Comparison of ENCODE assay signal across 9 mouse cellular contexts in genomic region chr1:87418733-87419132, GRCm38 (mm10). TPM values are rescaled to one million over a fixed set of nuclear protein-coding genes. Genes with fewer than 3 reads are reported as not detected.
DNase-seq lines count a peak whose midpoint lies in the region; ATAC-seq and TF ChIP-seq lines count a peak whose summit lies in the region.
"Had no signal": no experiment of that assay in that cellular context is flagged by ENCODE, and none has a peak within 500 bp of the region (broad histone marks: within the 10 kb centered on the region; RNA-seq: fewer than 3 reads in every experiment).

No protein-coding gene starts in this region.

- intact Hi-C loops in heart, postnatal 25 days (cut with DNase I) = loop anchor here (10.0 kb wide), 1 partner anchor 174 kb away; no protein-coding TSS in a partner anchor

- DNase-seq in heart, postnatal 0 days (ENCODE audit: low spot score) = peak; percentile 26
- DNase-seq in heart, postnatal 25 days (ENCODE audit: low spot score) = no peak
- peak; percentile 25 for DNase-seq in right cerebral cortex, adult 18-20 months
- no peak for DNase-seq in right cerebral cortex, postnatal 36 days (ENCODE audit: low spot score in 2 of 2)
- DNase-seq in embryo, embryonic 10 days (ENCODE audit: low spot score) = peak; percentile 69
- no peak for DNase-seq in gastrocnemius, postnatal 10 days
- DNase-seq in heart, adult 8-10 months (ENCODE audit: low spot score) = no peak

- H3K27ac ChIP-seq in heart, postnatal 0 days (ENCODE audit: low read depth) = no peak overlapping the region
- H3K27ac ChIP-seq: limb, embryonic 13.5 days had no signal

- H3K4me3 ChIP-seq in heart, postnatal 0 days (ENCODE audit: low read depth, low read length) = no peak overlapping the region
- H3K4me3 ChIP-seq: limb, embryonic 13.5 days had no signal

- ATAC-seq in heart, postnatal 0 days (ENCODE audit: insufficient read depth, low read depth) = no peak
- peak; percentile 59; the same call in 1 of the 2 replicates for ATAC-seq in monocyte, adult 5-6 weeks (replicated peaks; ENCODE audit: insufficient number of reproducible peaks, low FRiP score, low TSS enrichment, poor library complexity, severe bottlenecking)

- WGBS in heart, postnatal 0 days = 89% methylated on average over 4 of the region's 4 CpGs

- no peak overlapping the region for H3K9ac ChIP-seq in heart, postnatal 0 days (replicated peaks; ENCODE audit: low read depth, low read length)
- H3K9ac ChIP-seq: limb, embryonic 13.5 days had no signal

- no peak overlapping the region for H3K4me2 ChIP-seq in heart, postnatal 0 days (ENCODE audit: low read depth, low read length)
- H3K4me2 ChIP-seq: limb, embryonic 13.5 days had no signal

- peak; percentile 62 for TF ChIP-seq CTCF in heart, postnatal 0 days (IDR thresholded peaks at IDR 0.05; ENCODE audit: low read depth)

- H3K27me3 ChIP-seq in heart, postnatal 0 days (ENCODE audit: control insufficient read depth, insufficient read depth, low read length) = no peaks in the 10 kb centered on the region
- H3K27me3 ChIP-seq: limb, embryonic 13.5 days had no signal

- no peak for TF ChIP-seq EP300 in heart, postnatal 0 days (IDR thresholded peaks at IDR 0.05; ENCODE audit: low read depth)

- peaks cover 71% of the 10 kb centered on the region for H3K36me3 ChIP-seq in heart, postnatal 0 days (replicated peaks; ENCODE audit: control insufficient read depth, insufficient read depth, low read length)

- no peaks in the 10 kb centered on the region for H3K9me3 ChIP-seq in heart, postnatal 0 days (replicated peaks; ENCODE audit: control insufficient read depth, low read length)
- H3K9me3 ChIP-seq: limb, embryonic 13.5 days had no signal

- no peaks in the 10 kb centered on the region for H3K4me1 ChIP-seq in heart, postnatal 0 days (ENCODE audit: control insufficient read depth, insufficient read depth)
- H3K4me1 ChIP-seq: limb, embryonic 13.5 days had no signal

RNA-seq across cellular contexts. Expression of gene Kcnj13, which starts 24.2 kb away (rescaled TPM):
- total RNA-seq in heart, postnatal 0 days (2014; rRNA removed; ENCODE audit: low replicate concordance) = not detected in 2 replicates
- 0.38 and 0.83 TPM in 2 replicates for polyA plus RNA-seq in heart, postnatal 0 days (2015; fragmentation: Nextera tagmentation; extraction: Ambion mirVana)
- not detected for total RNA-seq in heart, postnatal 25 days (2021)
- total RNA-seq in monocyte, adult 5-6 weeks (2017) = not detected in 3 replicates
- total RNA-seq in gastrocnemius, postnatal 10 days (2021) = under 1 TPM in 1 of 2 experiments, not detected in 1; 0.19 TPM
- not detected for total RNA-seq in heart, adult 8-10 months (2022)

RNA-seq across cellular contexts. Expression of gene Snorc, which starts 51.3 kb away (rescaled TPM):
- not detected in 2 replicates for total RNA-seq in heart, postnatal 0 days (2014; rRNA removed; ENCODE audit: low replicate concordance)
- polyA plus RNA-seq in heart, postnatal 0 days (2015; fragmentation: Nextera tagmentation; extraction: Ambion mirVana) = not detected in 2 replicates
- not detected for total RNA-seq in heart, postnatal 25 days (2021)
- total RNA-seq in monocyte, adult 5-6 weeks (2017) = not detected in 3 replicates
- total RNA-seq in gastrocnemius, postnatal 10 days (2021) = not detected
- total RNA-seq in heart, adult 8-10 months (2022) = not detected

Comparison
In these comparisons a context has a peak if more than half of its experiments do, and no peak if none do; other contexts are left out.
1. DNase-seq: peak in heart, postnatal 0 days (single experiment), right cerebral cortex, adult 18-20 months (single experiment) and embryo, embryonic 10 days (single experiment); none in heart, postnatal 25 days (single experiment), right cerebral cortex, postnatal 36 days (0 of 2), gastrocnemius, postnatal 10 days (single experiment) and heart, adult 8-10 months (single experiment).